Mouse (Mus musculus) heart, postnatal 0 days (tissue): ENCODE results near the gene Parg. TPM values are rescaled to one million over a fixed set of nuclear protein-coding genes. Genes with fewer than 3 reads are reported as not detected.

Experiments
- ATAC-seq: fragments of 200-750 bp; cut with Nextera tagmentation; 2 replicates; pipeline ENCODE4 v1.8.0; 2017; ENCODE audit warnings: low read depth, moderate number of reproducible peaks, moderate library complexity; ENCODE audit not compliant: insufficient read depth
- DNase-seq: peaks from one replicate; pipeline ENCODE4 v3.0.0-alpha.2; 2016; ENCODE audit warnings: low spot score
- H3K27ac ChIP-seq: fragments of 300-500 bp; sonication (generic); 2 replicates; pipeline ENCODE4 v1.5.1; 2014; ENCODE audit warnings: low read depth, mild to moderate bottlenecking
- H3K27me3 ChIP-seq: fragments of 300-500 bp; sonication (generic); 2 replicates; pipeline ENCODE4 v1.6.1; 2014; ENCODE audit warnings: low read length, mixed read lengths; ENCODE audit not compliant: control insufficient read depth, insufficient read depth
- H3K36me3 ChIP-seq: fragments of 300-500 bp; sonication (generic); replicated peaks from 2 replicates; pipeline ENCODE4 v1.6.1; 2014; ENCODE audit warnings: low read length, mixed read lengths; ENCODE audit not compliant: control insufficient read depth, insufficient read depth
- H3K4me1 ChIP-seq: fragments of 300-500 bp; sonication (generic); 2 replicates; pipeline ENCODE4 v1.6.1; 2014; ENCODE audit warnings: antibody characterized with exemption; ENCODE audit not compliant: control insufficient read depth, insufficient read depth
- H3K4me2 ChIP-seq: fragments of 300-500 bp; sonication (generic); 2 replicates; pipeline ENCODE4 v1.6.1; 2014; ENCODE audit warnings: low read depth, mild to moderate bottlenecking, low read length, moderate library complexity
- H3K4me3 ChIP-seq: fragments of 300-500 bp; sonication (generic); 2 replicates; pipeline ENCODE4 v1.5.1; 2014; ENCODE audit warnings: low read depth, low read length
- H3K9ac ChIP-seq: fragments of 300-500 bp; sonication (generic); replicated peaks from 2 replicates; pipeline ENCODE4 v1.6.1; 2014; ENCODE audit warnings: low read depth, low read length, mixed read lengths
- H3K9me3 ChIP-seq: fragments of 300-500 bp; sonication (generic); replicated peaks from 2 replicates; pipeline ENCODE4 v1.6.1; 2016; ENCODE audit warnings: low read length; ENCODE audit not compliant: control insufficient read depth
- CTCF ChIP-seq: IDR thresholded peaks from 2 replicates; pipeline ENCODE4 v1.5.1; 2016; ENCODE audit warnings: antibody characterized with exemption, control low read depth, low read depth
- EP300 ChIP-seq: IDR thresholded peaks from 2 replicates; pipeline ENCODE4 v1.6.1; 2016; ENCODE audit warnings: antibody characterized with exemption, low read depth
- WGBS: fragments of 180-500 bp; shearing (Covaris S2); extraction: QIAGEN DNeasy Blood & Tissue Kit; methylation state at CpG from one replicate; pipeline ENCODE4 v1.1.7; 2014; 5-methylcytosine and 5-hydroxymethylcytosine counted together
- polyA plus RNA-seq: library from polyadenylated mRNA; unstranded; fragments of >200 nt; fragmentation: Nextera tagmentation; extraction: Ambion mirVana; gene quantifications from 2 replicates; pipeline ENCODE4 v1.2.1, GENCODE M21; 2015
- total RNA-seq: library from RNA; depleted of rRNA; stranded (reverse); fragments of >200 nt; gene quantifications from 2 replicates; pipeline ENCODE4 v1.2.3, GENCODE M21; 2014; ENCODE audit warnings: low replicate concordance

The Parg gene
- total and polyA plus RNA-seq, 2 experiments from 2014 or later: 16.5 to 21.4 TPM

DNA sequence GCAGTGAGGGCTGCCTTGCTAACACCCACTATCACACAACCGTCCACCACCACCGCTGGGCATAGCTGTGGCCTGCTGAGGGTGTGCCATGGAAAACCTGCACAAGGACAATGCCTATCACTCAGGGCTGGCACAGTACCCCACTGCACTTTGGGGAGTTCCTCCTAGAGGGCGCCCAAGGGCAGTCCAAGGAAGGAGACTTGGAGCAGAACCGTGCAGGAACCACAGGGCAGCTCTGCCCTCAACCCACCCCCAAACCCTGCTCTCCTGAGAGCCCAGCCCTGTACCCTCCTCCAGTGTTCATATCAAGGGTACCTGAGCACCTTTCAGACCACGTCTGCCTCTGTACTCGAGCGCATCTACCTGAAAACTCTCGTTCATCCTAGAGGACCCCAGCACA is 108.1 kb downstream of the Parg start:
- ATAC-seq (no peak), DNase-seq (no peak)
- Histone ChIP-seq H3K4me3 (no peak overlapping the region), H3K9ac (no peak overlapping the region), H3K27me3 (no peaks in the 10 kb centered on the region), H3K36me3 (no peaks in the 10 kb centered on the region), H3K4me1 (no peaks in the 10 kb centered on the region), H3K9me3 (no peaks in the 10 kb centered on the region), H3K4me2 (no peak overlapping the region), H3K27ac (no peak overlapping the region)
- TF ChIP-seq CTCF (peak; percentile 57), EP300 (no peak)
- WGBS: 42% methylated on average over 8 of the region's 8 CpGs

GRCm38 (mm10) chr14:32311381-32312035 is 109.8 kb downstream of the Parg start:
- Histone ChIP-seq H3K36me3 (no peaks in the 10 kb centered on the region), H3K9ac (no peak overlapping the region), H3K27me3 (no peaks in the 10 kb centered on the region), H3K4me1 (no peaks in the 10 kb centered on the region), H3K27ac (no peak overlapping the region), H3K4me3 (no peak overlapping the region), H3K9me3 (no peaks in the 10 kb centered on the region), H3K4me2 (no peak overlapping the region)
- WGBS: 87% methylated on average over 2 of the region's 2 CpGs
- TF ChIP-seq CTCF (no peak), EP300 (no peak)
- ATAC-seq (no peak), DNase-seq (no peak)

- no peak overlapping the region for H3K9ac ChIP-seq
- no peak for ATAC-seq
- TF ChIP-seq EP300 (no peak), CTCF (no peak)
- no peaks in the 10 kb centered on the region for H3K9me3 ChIP-seq
- no peak overlapping the region for H3K4me2 ChIP-seq
- no peaks in the 10 kb centered on the region for H3K36me3 ChIP-seq
- H3K4me3 ChIP-seq: no peak overlapping the region
- H3K27ac ChIP-seq: no peak overlapping the region
- no peaks in the 10 kb centered on the region for H3K4me1 ChIP-seq
- 0 out of 2 replicates have a peak, but pooled peaks cover 4% of the 10 kb centered on the region for H3K27me3 ChIP-seq
- WGBS: 12% methylated on average over 4 of the region's 4 CpGs
- no peak for DNase-seq
These were observed 116.1 kb downstream of the Parg start for GRCm38 (mm10) chr14:32317822-32318221.

DNA sequence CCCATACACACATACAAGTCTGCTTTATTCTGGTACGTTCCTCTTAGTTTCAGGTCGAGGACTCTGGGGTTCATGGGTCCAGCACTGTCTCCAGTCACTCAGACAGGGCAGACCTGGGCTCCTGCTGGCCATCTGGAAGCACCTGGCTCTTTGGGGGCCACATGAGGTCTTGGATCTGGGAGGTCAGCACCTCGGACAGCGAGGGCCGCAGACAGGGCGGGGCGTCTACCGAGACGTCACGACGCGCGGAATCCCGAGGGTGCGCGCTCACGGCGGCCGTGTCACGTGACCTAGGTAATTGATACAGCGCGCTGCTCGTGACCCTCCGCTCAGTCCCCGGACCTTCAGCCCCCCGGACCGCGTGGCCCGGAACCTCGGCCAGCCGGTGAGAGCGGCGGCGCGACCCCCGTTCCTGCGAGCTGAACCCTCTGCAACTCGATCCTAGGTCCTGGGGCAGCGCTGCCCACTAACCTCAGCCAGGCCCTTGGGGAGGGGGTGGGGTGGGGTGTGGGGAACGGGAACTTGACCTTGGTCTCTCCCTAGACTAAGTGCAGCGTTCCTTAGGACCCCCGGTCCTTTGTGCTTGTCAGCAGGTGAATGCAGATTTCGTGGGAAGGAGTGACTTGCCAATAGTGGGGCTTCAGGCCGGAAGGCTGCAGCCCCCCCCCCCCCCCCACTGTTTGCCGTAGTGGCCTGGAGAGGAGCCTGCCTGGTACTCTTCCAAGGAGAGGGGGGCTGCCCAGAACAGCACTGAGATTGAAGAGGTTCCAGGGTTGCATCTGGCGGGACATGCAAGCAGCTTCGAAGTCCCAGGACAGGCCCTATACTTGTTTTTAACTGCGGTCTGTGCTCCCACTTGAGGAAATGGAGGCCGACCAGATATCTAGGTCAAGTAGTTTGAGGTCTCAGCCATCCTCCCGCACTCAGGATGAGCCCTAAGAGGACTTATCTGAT is 120.3 kb downstream of the Parg start, which contains the start of gene Ogdhl:
Gene Ogdhl, plus strand, starts transcription at position 288 of the 954 bp plus-strand sequence.
- peak; percentile 57 for DNase-seq
- Histone ChIP-seq H3K4me3 (peak within 1 kb of the TSS; percentile 68), H3K9ac (no peak within 1 kb of the TSS), H3K36me3 (no peaks in the 10 kb centered on the region), H3K27ac (no peak within 1 kb of the TSS), H3K27me3 (0 out of 2 replicates have a peak, but pooled peaks cover 4% of the 10 kb centered on the region), H3K4me2 (peak within 1 kb of the TSS; percentile 92), H3K4me1 (no peaks in the 10 kb centered on the region), H3K9me3 (no peaks in the 10 kb centered on the region)
- TF ChIP-seq CTCF (no peak), EP300 (no peak)
- ATAC-seq: peak; percentile 86
- 3% methylated on average over 49 of the region's 50 CpGs for WGBS

- Histone ChIP-seq H3K4me3 (no peak overlapping the region), H3K9ac (no peak overlapping the region), H3K27ac (no peak overlapping the region), H3K27me3 (0 out of 2 replicates have a peak, but pooled peaks cover 4% of the 10 kb centered on the region), H3K4me1 (no peaks in the 10 kb centered on the region), H3K4me2 (no peak overlapping the region), H3K9me3 (no peaks in the 10 kb centered on the region), H3K36me3 (no peaks in the 10 kb centered on the region)
- no peak for ATAC-seq
- 83% methylated on average over 5 of the region's 5 CpGs for WGBS
- no peak for DNase-seq
- TF ChIP-seq EP300 (no peak), CTCF (no peak)
These were observed 121.5 kb downstream of the Parg start for GRCm38 (mm10) chr14:32323221-32323620.
